Mouse (Mus musculus): ENCODE results near the gene Cyp2c70.

DNA sequence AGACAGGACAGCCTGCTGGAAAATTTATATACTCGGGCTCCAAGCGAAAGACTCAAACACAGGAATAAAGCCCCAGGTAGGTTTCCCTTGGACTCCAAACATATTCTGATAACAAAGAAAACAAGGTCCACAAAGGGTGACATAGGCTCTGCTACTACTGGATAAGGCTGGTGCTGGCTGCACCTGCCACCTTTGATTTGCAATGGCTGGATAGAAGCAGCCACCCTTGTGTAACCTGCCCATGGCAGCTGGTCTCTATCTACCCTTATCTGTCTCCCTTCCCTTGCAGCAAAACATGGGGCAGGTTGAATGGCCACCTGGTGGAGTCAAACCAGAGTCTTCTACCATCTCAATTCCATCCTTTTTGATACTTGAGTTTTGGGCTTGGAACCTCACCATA is 45.4 kb upstream of the Cyp2c70 start:
- TF ChIP-seq CTCF (IDR thresholded peaks at IDR 0.05; ENCODE audit: low read depth, low read length) = no peak
- no peak for TF ChIP-seq POLR2A (IDR thresholded peaks at IDR 0.05; ENCODE audit: insufficient read depth, low read length)
- TF ChIP-seq EP300 (IDR thresholded peaks at IDR 0.05; ENCODE audit: insufficient read depth, low read depth, low read length) = no peak

All from ES-Bruce4 (cell line).